Mouse (Mus musculus) intestine, embryonic 15.5 days (tissue): ENCODE measurements around the gene Eefsec. TPM values are rescaled to one million over a fixed set of nuclear protein-coding genes. Genes with fewer than 3 reads are reported as not detected.

Source experiments
- ATAC-seq: fragments of 200-750 bp; cut with Nextera tagmentation; 2 replicates; pipeline ENCODE4 v1.8.0; 2017; ENCODE audit warnings: moderate TSS enrichment, moderate library complexity
- H3K27ac ChIP-seq: fragments of 300-500 bp; sonication (generic); 2 replicates; pipeline ENCODE4 v1.5.1; 2015; ENCODE audit warnings: mild to moderate bottlenecking, inconsistent platforms
- H3K27me3 ChIP-seq: fragments of 300-500 bp; sonication (generic); replicated peaks from 2 replicates; pipeline ENCODE4 v1.6.1; 2015; ENCODE audit warnings: inconsistent platforms
- H3K36me3 ChIP-seq: fragments of 300-500 bp; sonication (generic); 2 replicates; pipeline ENCODE4 v1.6.1; 2015; ENCODE audit warnings: inconsistent platforms
- H3K4me1 ChIP-seq: fragments of 300-500 bp; sonication (generic); replicated peaks from 2 replicates; pipeline ENCODE4 v1.6.1; 2015; ENCODE audit warnings: inconsistent platforms
- H3K4me2 ChIP-seq: fragments of 300-500 bp; sonication (generic); replicated peaks from 2 replicates; pipeline ENCODE4 v1.6.1; 2015; ENCODE audit warnings: mild to moderate bottlenecking, inconsistent platforms
- H3K4me3 ChIP-seq: fragments of 300-500 bp; sonication (generic); replicated peaks from 2 replicates; pipeline ENCODE4 v1.5.1; 2015; ENCODE audit warnings: inconsistent platforms
- H3K9ac ChIP-seq: fragments of 300-500 bp; sonication (generic); 2 replicates; pipeline ENCODE4 v1.6.1; 2015; ENCODE audit warnings: inconsistent platforms
- H3K9me3 ChIP-seq: fragments of 300-500 bp; sonication (generic); 2 replicates; pipeline ENCODE4 v1.6.1; 2016; ENCODE audit warnings: inconsistent platforms
- WGBS: fragments of 180-500 bp; shearing (Covaris S2); methylation state at CpG from one replicate; pipeline ENCODE4 v1.1.7; 2015; 5-methylcytosine and 5-hydroxymethylcytosine counted together
- polyA plus RNA-seq: library from polyadenylated mRNA; unstranded; fragments of >200 nt; fragmentation: Nextera tagmentation; extraction: Ambion mirVana; gene quantifications from 2 replicates; pipeline ENCODE4 v1.2.1, GENCODE M21; 2015

The Eefsec gene
- polyA plus RNA-seq, 1 experiment from 2014 or later: 40.1 TPM

DNA sequence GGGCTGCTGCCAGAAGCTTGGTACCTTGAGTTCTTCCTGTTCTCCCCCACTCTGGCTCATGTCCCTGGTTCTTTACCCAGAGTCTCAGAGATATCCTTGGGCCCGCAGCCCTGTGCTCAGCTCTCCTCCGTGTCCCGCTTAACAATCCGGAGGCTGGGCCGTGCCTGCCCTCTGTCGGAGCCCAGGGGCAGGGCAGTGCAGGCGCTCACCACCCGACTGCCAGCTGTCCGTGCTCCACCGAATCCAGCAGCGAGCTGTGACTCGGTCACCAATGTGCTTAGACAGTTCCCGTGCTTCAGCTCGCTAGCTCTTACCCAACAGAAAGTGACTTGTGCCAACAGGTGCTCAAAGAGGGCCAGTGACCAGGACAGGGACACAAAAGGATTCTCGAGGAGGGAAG is 203.7 kb downstream of the Eefsec start:
- no peaks in the 10 kb centered on the region; the same call in 1 of the 2 replicates for H3K27me3 ChIP-seq
- ATAC-seq: peak; percentile 83
- peaks cover 6% of the 10 kb centered on the region; the same call in 1 of the 2 replicates for H3K4me1 ChIP-seq
- H3K4me2 ChIP-seq: 0 out of 2 replicates have a peak overlapping the region, but pooled peaks have one; percentile 14
- no peak overlapping the region for H3K4me3 ChIP-seq
- no peak overlapping the region for H3K27ac ChIP-seq
- H3K9ac ChIP-seq: no peak overlapping the region
- H3K36me3 ChIP-seq: no peaks in the 10 kb centered on the region
- 3% methylated on average over 15 of the region's 15 CpGs for WGBS
- H3K9me3 ChIP-seq: no peaks in the 10 kb centered on the region

- 34% methylated on average over 7 of the region's 7 CpGs for WGBS
- no peak overlapping the region for H3K9ac ChIP-seq
- peaks cover 10% of the 10 kb centered on the region; the same call in 1 of the 2 replicates for H3K27me3 ChIP-seq
- H3K27ac ChIP-seq: no peak overlapping the region
- ATAC-seq: no peak
- no peaks in the 10 kb centered on the region for H3K36me3 ChIP-seq
- no peaks in the 10 kb centered on the region for H3K9me3 ChIP-seq
- no peak overlapping the region for H3K4me3 ChIP-seq
- H3K4me1 ChIP-seq: peaks cover 13% of the 10 kb centered on the region
- no peak overlapping the region for H3K4me2 ChIP-seq
These were observed 209.8 kb downstream of the Eefsec start for GRCm38 (mm10) chr6:88236513-88236912.

DNA sequence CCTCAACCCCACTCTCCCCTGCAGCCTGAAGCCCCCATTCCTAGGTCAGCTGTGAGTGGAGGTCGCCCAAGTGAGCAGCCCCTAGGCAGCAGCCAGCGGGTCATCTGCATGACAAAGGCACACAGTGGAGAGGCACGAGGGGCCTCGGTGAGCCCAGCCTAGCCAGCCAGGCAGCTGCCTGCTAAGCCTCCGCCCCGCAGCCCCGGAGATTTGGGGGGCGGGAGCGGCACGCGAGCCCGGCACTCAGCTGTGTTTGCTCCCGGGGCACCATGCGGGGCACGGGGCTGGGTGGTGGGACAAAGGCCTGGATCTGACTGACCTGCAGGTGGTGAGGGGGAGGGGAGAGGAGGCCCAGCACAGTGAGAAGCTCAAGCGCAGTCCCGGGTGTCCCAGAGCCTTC is 210.4 kb downstream of the Eefsec start:
- 0 out of 2 replicates have a peak overlapping the region, but pooled peaks have one; percentile 13 for H3K9ac ChIP-seq
- ATAC-seq: no peak

GRCm38 (mm10) chr6:88235461-88235860 is 210.9 kb downstream of the Eefsec start:
- Histone ChIP-seq H3K27ac (no peak overlapping the region), H3K9me3 (no peaks in the 10 kb centered on the region), H3K4me1 (peaks cover 13% of the 10 kb centered on the region), H3K9ac (no peak overlapping the region), H3K4me2 (no peak overlapping the region), H3K4me3 (no peak overlapping the region), H3K27me3 (peaks cover 10% of the 10 kb centered on the region; the same call in 1 of the 2 replicates), H3K36me3 (no peaks in the 10 kb centered on the region)
- no peak for ATAC-seq
- WGBS: 32% methylated on average over 8 of the region's 8 CpGs

More for the DNA sequence above, 210.4 kb downstream of the Eefsec start:
- Histone ChIP-seq H3K27me3 (peaks cover 10% of the 10 kb centered on the region; the same call in 1 of the 2 replicates), H3K4me1 (peaks cover 13% of the 10 kb centered on the region), H3K27ac (no peak overlapping the region), H3K4me2 (peak overlapping the region; percentile 41), H3K9me3 (no peaks in the 10 kb centered on the region), H3K4me3 (no peak overlapping the region), H3K36me3 (no peaks in the 10 kb centered on the region)
- WGBS: 4% methylated on average over 17 of the region's 17 CpGs

- peaks cover 10% of the 10 kb centered on the region; the same call in 1 of the 2 replicates for H3K27me3 ChIP-seq
- H3K9me3 ChIP-seq: no peaks in the 10 kb centered on the region
- H3K4me2 ChIP-seq: no peak overlapping the region
- 54% methylated on average over 8 of the region's 8 CpGs for WGBS
- H3K27ac ChIP-seq: no peak overlapping the region
- no peaks in the 10 kb centered on the region for H3K36me3 ChIP-seq
- peak; percentile 68 for ATAC-seq
- peaks cover 13% of the 10 kb centered on the region for H3K4me1 ChIP-seq
- H3K9ac ChIP-seq: no peak overlapping the region
- H3K4me3 ChIP-seq: no peak overlapping the region
These were observed 212.3 kb downstream of the Eefsec start for GRCm38 (mm10) chr6:88233996-88234395.

DNA sequence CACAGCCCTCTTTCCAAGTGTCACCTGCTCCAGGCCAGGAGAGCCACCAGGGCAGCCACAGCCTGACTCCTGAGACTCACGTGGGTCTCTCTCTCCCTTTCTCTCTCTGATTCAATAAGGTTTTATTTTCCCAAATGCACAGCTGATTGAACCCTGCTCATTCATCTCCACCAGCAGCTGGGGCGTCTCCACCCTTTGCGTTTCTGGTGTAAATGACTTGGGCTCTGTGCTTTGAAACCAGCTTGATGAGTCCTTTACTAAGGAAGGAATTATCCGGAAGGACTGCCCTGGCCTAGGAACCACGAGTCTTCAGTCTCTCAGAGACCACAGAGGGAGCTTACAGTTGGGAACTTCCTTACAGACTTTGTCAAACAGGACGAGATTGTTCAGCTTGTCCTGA is 214.1 kb downstream of the Eefsec start:
- ATAC-seq: no peak
- Histone ChIP-seq H3K27me3 (peaks cover 10% of the 10 kb centered on the region; the same call in 1 of the 2 replicates), H3K4me1 (peaks cover 13% of the 10 kb centered on the region), H3K4me2 (no peak overlapping the region), H3K9me3 (no peaks in the 10 kb centered on the region), H3K9ac (no peak overlapping the region), H3K36me3 (no peaks in the 10 kb centered on the region), H3K4me3 (no peak overlapping the region), H3K27ac (no peak overlapping the region)
- WGBS: 66% methylated on average over 6 of the region's 6 CpGs

- 79% methylated on average over 7 of the region's 7 CpGs for WGBS
- peaks cover 13% of the 10 kb centered on the region for H3K4me1 ChIP-seq
These were observed 214.5 kb downstream of the Eefsec start for GRCm38 (mm10) chr6:88231821-88232220.

DNA sequence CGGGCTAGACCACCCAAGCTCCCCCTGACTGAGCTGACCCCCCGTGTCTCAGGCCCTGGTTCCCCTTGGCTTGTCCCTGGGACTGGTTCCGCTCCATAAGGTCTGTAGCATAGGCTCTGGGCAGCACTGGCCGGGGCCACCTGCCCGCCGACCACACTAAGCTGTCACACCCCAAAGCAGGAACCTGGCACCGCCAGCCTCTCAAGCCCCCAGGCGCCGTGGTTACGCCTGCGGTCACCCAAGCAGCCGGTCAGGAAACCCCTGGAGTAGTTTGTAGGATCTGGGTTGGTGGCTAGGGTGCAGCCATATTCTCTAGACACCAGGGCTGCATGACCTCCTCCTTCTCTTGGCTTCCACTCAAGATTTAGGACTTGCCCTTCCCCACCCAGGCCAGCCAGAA is 217.1 kb downstream of the Eefsec start:
- H3K36me3 ChIP-seq: no peaks in the 10 kb centered on the region
- 83% methylated on average over 12 of the region's 12 CpGs for WGBS
- H3K4me1 ChIP-seq: 0 out of 2 replicates have a peak, but pooled peaks cover 3% of the 10 kb centered on the region
- no peaks in the 10 kb centered on the region for H3K27me3 ChIP-seq
- no peak overlapping the region for H3K4me2 ChIP-seq
- ATAC-seq: no peak
- no peak overlapping the region for H3K4me3 ChIP-seq
- no peaks in the 10 kb centered on the region for H3K9me3 ChIP-seq
- H3K9ac ChIP-seq: no peak overlapping the region
- no peak overlapping the region for H3K27ac ChIP-seq

More at GRCm38 (mm10) chr6:88231821-88232220, 214.5 kb downstream of the Eefsec start:
- no peak overlapping the region for H3K4me2 ChIP-seq
- H3K4me3 ChIP-seq: no peak overlapping the region
- H3K9me3 ChIP-seq: no peaks in the 10 kb centered on the region
- H3K9ac ChIP-seq: no peak overlapping the region
- no peak for ATAC-seq
- peaks cover 10% of the 10 kb centered on the region; the same call in 1 of the 2 replicates for H3K27me3 ChIP-seq
- H3K36me3 ChIP-seq: no peaks in the 10 kb centered on the region
- H3K27ac ChIP-seq: no peak overlapping the region

DNA sequence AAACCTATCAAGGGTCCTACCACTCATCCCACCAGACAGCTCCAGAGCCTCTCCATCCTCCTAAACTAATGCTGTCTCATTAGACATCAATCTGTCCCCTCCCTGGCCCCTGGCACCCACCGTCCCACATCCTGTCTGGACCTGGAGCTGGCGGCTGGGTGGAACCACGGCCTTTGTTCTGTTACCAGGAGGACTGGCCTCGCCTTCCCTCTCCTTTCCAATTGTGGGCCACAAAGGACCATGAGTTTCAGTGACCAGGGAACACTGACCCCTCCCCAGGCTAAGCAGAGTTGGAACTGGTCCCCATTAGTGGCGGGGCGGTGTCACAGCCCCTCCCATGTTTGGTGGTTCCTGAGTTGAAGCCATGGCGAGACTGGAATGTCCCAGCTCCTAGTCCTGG is 218.8 kb downstream of the Eefsec start:
- no peaks in the 10 kb centered on the region for H3K4me1 ChIP-seq
- no peaks in the 10 kb centered on the region for H3K27me3 ChIP-seq
- no peaks in the 10 kb centered on the region for H3K9me3 ChIP-seq
- no peaks in the 10 kb centered on the region for H3K36me3 ChIP-seq
- no peak for ATAC-seq
- no peak overlapping the region for H3K27ac ChIP-seq
- no peak overlapping the region for H3K4me3 ChIP-seq
- H3K4me2 ChIP-seq: no peak overlapping the region
- 57% methylated on average over 7 of the region's 7 CpGs for WGBS
- H3K9ac ChIP-seq: no peak overlapping the region

GRCm38 (mm10) chr6:88226570-88226994 is 219.8 kb downstream of the Eefsec start:
- Histone ChIP-seq H3K9ac (no peak overlapping the region), H3K4me1 (no peaks in the 10 kb centered on the region), H3K36me3 (no peaks in the 10 kb centered on the region), H3K4me2 (no peak overlapping the region), H3K4me3 (no peak overlapping the region), H3K27ac (no peak overlapping the region), H3K27me3 (no peaks in the 10 kb centered on the region), H3K9me3 (no peaks in the 10 kb centered on the region)
- no peak for ATAC-seq
- 18% methylated on average over 5 of the region's 5 CpGs for WGBS

- no peak for ATAC-seq
- H3K4me3 ChIP-seq: no peak within 1 kb of the TSS
- no peaks in the 10 kb centered on the region for H3K9me3 ChIP-seq
- H3K36me3 ChIP-seq: no peaks in the 10 kb centered on the region
- WGBS: 46% methylated on average over 10 of the region's 10 CpGs
- no peaks in the 10 kb centered on the region for H3K4me1 ChIP-seq
- no peak within 1 kb of the TSS for H3K27ac ChIP-seq
- no peak within 1 kb of the TSS for H3K9ac ChIP-seq
- no peak within 1 kb of the TSS for H3K4me2 ChIP-seq
- H3K27me3 ChIP-seq: no peaks in the 10 kb centered on the region
These were observed 224.4 kb downstream of the Eefsec start, which contains the start of gene Dnajb8 for GRCm38 (mm10) chr6:88221968-88222367. Gene Dnajb8, plus strand, starts transcription at chr6:88222268.

GRCm38 (mm10) chr6:88219094-88219493 is 227.2 kb downstream of the Eefsec start:
- ATAC-seq: no peak
- Histone ChIP-seq H3K9me3 (no peaks in the 10 kb centered on the region), H3K27me3 (no peaks in the 10 kb centered on the region), H3K27ac (no peak overlapping the region), H3K4me1 (no peaks in the 10 kb centered on the region), H3K36me3 (no peaks in the 10 kb centered on the region), H3K9ac (no peak overlapping the region), H3K4me3 (no peak overlapping the region), H3K4me2 (no peak overlapping the region)
- WGBS: 27% methylated on average over 4 of the region's 4 CpGs

GRCm38 (mm10) chr6:88216199-88216598 is 230.1 kb downstream of the Eefsec start:
- Histone ChIP-seq H3K27me3 (no peaks in the 10 kb centered on the region), H3K4me1 (no peaks in the 10 kb centered on the region), H3K27ac (no peak overlapping the region), H3K36me3 (no peaks in the 10 kb centered on the region), H3K9me3 (no peaks in the 10 kb centered on the region), H3K4me2 (no peak overlapping the region), H3K9ac (no peak overlapping the region), H3K4me3 (no peak overlapping the region)
- WGBS: 74% methylated on average over 4 of the region's 4 CpGs
- no peak for ATAC-seq
